Mouse (Mus musculus) G1E (cell line): ENCODE measurements around the gene Thrsp. TPM values are rescaled to one million over a fixed set of nuclear protein-coding genes. Genes with fewer than 3 reads are reported as not detected.

ENCODE experiments used
- ATAC-seq: 2 replicates; pipeline ENCODE4 v1.8.0; 2016; ENCODE audit warnings: mild to moderate bottlenecking; ENCODE audit not compliant: insufficient number of reproducible peaks, poor library complexity, low FRiP score, severe bottlenecking; ENCODE audit errors: extremely low read depth
- DNase-seq: peaks from one replicate; pipeline ENCODE4 v3.0.0; 2012; ENCODE audit warnings: low spot score
- H3K27me3 ChIP-seq: 2 replicates; pipeline ENCODE4 v1.6.1; 2012; ENCODE audit warnings: mild to moderate bottlenecking, low read length, inconsistent platforms; ENCODE audit not compliant: insufficient read depth
- H3K36me3 ChIP-seq: replicated peaks from 2 replicates; pipeline ENCODE3; 2012; ENCODE audit warnings: mild to moderate bottlenecking, inconsistent platforms
- H3K4me1 ChIP-seq: 2 replicates; pipeline ENCODE4 v1.6.1; 2012; ENCODE audit warnings: low read depth, low read length, inconsistent platforms, mixed read lengths; ENCODE audit not compliant: insufficient read depth
- H3K4me3 ChIP-seq: 2 replicates; pipeline ENCODE4 v1.5.1; 2012; ENCODE audit warnings: low read depth, mild to moderate bottlenecking, inconsistent platforms, low read length, moderate library complexity, mixed read lengths
- H3K9me3 ChIP-seq: replicated peaks from 2 replicates; pipeline ENCODE4 v1.6.1; 2012; ENCODE audit warnings: inconsistent platforms
- CTCF ChIP-seq: IDR thresholded peaks from 2 replicates; pipeline ENCODE4 v1.5.1; 2012; ENCODE audit warnings: low read depth, low read length, inconsistent platforms, mixed read lengths
- GATA1 ChIP-seq: IDR thresholded peaks from 2 replicates; pipeline ENCODE4 v1.6.1; 2012; ENCODE audit warnings: borderline replicate concordance, low read length, inconsistent platforms, mixed read lengths
- GATA2 ChIP-seq: IDR thresholded peaks from 2 replicates; pipeline ENCODE4 v1.6.1; 2012; ENCODE audit warnings: low read depth, low read length, inconsistent platforms, borderline replicate concordance
- POLR2AphosphoS5 ChIP-seq: IDR thresholded peaks from 2 replicates; pipeline ENCODE4 v1.6.1; 2012; ENCODE audit warnings: low read depth, low read length, inconsistent platforms; ENCODE audit not compliant: insufficient replicate concordance
- TAL1 ChIP-seq: conservative IDR thresholded peaks from 2 replicates; pipeline ENCODE4 v1.6.1; 2012; ENCODE audit warnings: low read depth, low read length, inconsistent platforms, mixed read lengths
- polyA plus RNA-seq: library from polyadenylated mRNA; stranded (reverse); fragments of >175 nt; gene quantifications from 2 replicates; pipeline ENCODE4 v1.2.3, GENCODE M21; 2012
- total RNA-seq, 2 experiments: library from RNA; stranded (forward) in 1 of 2; stranded (reverse) in 1 of 2; fragments of 200-1000 nt in 1 of 2; fragments of >200 nt in 1 of 2; fragmentation: Nextera tagmentation in 1 of 2; gene quantifications; 2 replicates each; pipeline ENCODE4 v1.2.3; 2014 to 2017

Gene Thrsp
- total and polyA plus RNA-seq, 3 experiments: 0.05 TPM; not detected in 2

- ATAC-seq: no peak
- peaks cover 3% of the 10 kb centered on the region; the same call in 1 of the 2 replicates for H3K4me1 ChIP-seq
- no peak overlapping the region for H3K4me3 ChIP-seq
- no peak for DNase-seq
- TF ChIP-seq GATA1: no peak
- no peak for TF ChIP-seq CTCF
- TF ChIP-seq GATA2: no peak
- TF ChIP-seq POLR2AphosphoS5: no peak
- TF ChIP-seq TAL1: no peak
- H3K36me3 ChIP-seq: peaks cover 62% of the 10 kb centered on the region
- no peaks in the 10 kb centered on the region for H3K9me3 ChIP-seq
- peaks cover 3% of the 10 kb centered on the region; the same call in 1 of the 2 replicates for H3K27me3 ChIP-seq
Measured at GRCm38 (mm10) chr7:97392079-97392445, 25.5 kb downstream of the Thrsp start.

- TF ChIP-seq CTCF (no peak), GATA1 (no peak), POLR2AphosphoS5 (no peak), GATA2 (no peak), TAL1 (no peak)
Measured at GRCm38 (mm10) chr7:97391293-97392078, 26.0 kb downstream of the Thrsp start.

GRCm38 (mm10) chr7:97388541-97388940, 29.0 kb downstream of the Thrsp start:
- Histone ChIP-seq H3K27me3 (no peaks in the 10 kb centered on the region), H3K4me3 (no peak overlapping the region), H3K9me3 (no peaks in the 10 kb centered on the region), H3K4me1 (peaks cover 9% of the 10 kb centered on the region; the same call in 1 of the 2 replicates), H3K36me3 (peaks cover 97% of the 10 kb centered on the region)
- no peak for ATAC-seq
- no peak for DNase-seq
- TF ChIP-seq CTCF (no peak), POLR2AphosphoS5 (no peak), TAL1 (no peak), GATA1 (no peak), GATA2 (no peak)

More at GRCm38 (mm10) chr7:97391293-97392078, 26.0 kb downstream of the Thrsp start:
- Histone ChIP-seq H3K27me3 (peaks cover 3% of the 10 kb centered on the region; the same call in 1 of the 2 replicates), H3K36me3 (peaks cover 68% of the 10 kb centered on the region), H3K4me3 (no peak overlapping the region), H3K4me1 (peaks cover 3% of the 10 kb centered on the region; the same call in 1 of the 2 replicates), H3K9me3 (no peaks in the 10 kb centered on the region)
- no peak for ATAC-seq
- DNase-seq: no peak

- no peaks in the 10 kb centered on the region for H3K27me3 ChIP-seq
- TF ChIP-seq GATA1 (no peak), CTCF (no peak), GATA2 (no peak), TAL1 (no peak), POLR2AphosphoS5 (no peak)
- peaks cover 9% of the 10 kb centered on the region; the same call in 1 of the 2 replicates for H3K4me1 ChIP-seq
- no peak overlapping the region for H3K4me3 ChIP-seq
- peaks cover 97% of the 10 kb centered on the region for H3K36me3 ChIP-seq
- H3K9me3 ChIP-seq: no peaks in the 10 kb centered on the region
- no peak for ATAC-seq
- DNase-seq: no peak
Measured at GRCm38 (mm10) chr7:97387561-97388147, 29.9 kb downstream of the Thrsp start.

- H3K4me1 ChIP-seq: peaks cover 9% of the 10 kb centered on the region; the same call in 1 of the 2 replicates
- DNase-seq (no peak), ATAC-seq (no peak)
- peaks cover 97% of the 10 kb centered on the region for H3K36me3 ChIP-seq
- no peak for TF ChIP-seq TAL1
- TF ChIP-seq CTCF: no peak
- no peak for TF ChIP-seq POLR2AphosphoS5
- no peak for TF ChIP-seq GATA2
- no peak for TF ChIP-seq GATA1
- H3K27me3 ChIP-seq: no peaks in the 10 kb centered on the region
- H3K9me3 ChIP-seq: no peaks in the 10 kb centered on the region
- H3K4me3 ChIP-seq: no peak overlapping the region
Measured at GRCm38 (mm10) chr7:97386806-97387370, 30.6 kb downstream of the Thrsp start.

- DNase-seq (no peak), ATAC-seq (no peak)
- peaks cover 9% of the 10 kb centered on the region; the same call in 1 of the 2 replicates for H3K4me1 ChIP-seq
- H3K4me3 ChIP-seq: no peak overlapping the region
- TF ChIP-seq GATA2: no peak
- no peak for TF ChIP-seq CTCF
- no peak for TF ChIP-seq POLR2AphosphoS5
- no peak for TF ChIP-seq TAL1
- TF ChIP-seq GATA1: no peak
- peaks cover 97% of the 10 kb centered on the region for H3K36me3 ChIP-seq
- no peaks in the 10 kb centered on the region for H3K27me3 ChIP-seq
- no peaks in the 10 kb centered on the region for H3K9me3 ChIP-seq
Measured at GRCm38 (mm10) chr7:97386106-97386805, 31.3 kb downstream of the Thrsp start.
